Mouse (Mus musculus) urinary bladder, postnatal 25 days (tissue): Measurements from ENCODE around the gene Syvn1.

Experiments
- DNase-seq: peaks from one replicate; pipeline ENCODE4 v3.0.0; 2022; ENCODE audit warnings: low spot score

The Syvn1 gene

GRCm38 (mm10) chr19:6046294-6047153 lies at the start of gene Syvn1:
Gene Syvn1 (plus strand): TSS chr19:6046576.
- peak; percentile 86 for DNase-seq

- no peak for DNase-seq
Measured at GRCm38 (mm10) chr19:5998180-5998579, 48.2 kb upstream of the Syvn1 start.

GRCm38 (mm10) chr19:5999969-6000368 lies 46.4 kb upstream of the Syvn1 start:
- no peak for DNase-seq

GRCm38 (mm10) chr19:6005541-6005940 lies 40.8 kb upstream of the Syvn1 start:
- DNase-seq, result no peak

GRCm38 (mm10) chr19:6007013-6007412 lies 39.4 kb upstream of the Syvn1 start:
- DNase-seq, result no peak

- DNase-seq, result no peak
Measured at GRCm38 (mm10) chr19:6009137-6009536, 37.2 kb upstream of the Syvn1 start.

GRCm38 (mm10) chr19:6013691-6014090 lies 32.7 kb upstream of the Syvn1 start:
- DNase-seq, result peak; percentile 64

- peak; percentile 45 for DNase-seq
Measured at GRCm38 (mm10) chr19:6014991-6015510, 31.3 kb upstream of the Syvn1 start.

GRCm38 (mm10) chr19:6015511-6016315 lies 30.7 kb upstream of the Syvn1 start, which contains the start of gene Capn1:
Gene Capn1 (minus strand): TSS chr19:6015897.
- peak; percentile 61 for DNase-seq

- no peak for DNase-seq
Measured at GRCm38 (mm10) chr19:6016532-6016931, 29.8 kb upstream of the Syvn1 start.

GRCm38 (mm10) chr19:6018142-6019089 lies 28.0 kb upstream of the Syvn1 start:
- DNase-seq, result peak; percentile 84

GRCm38 (mm10) chr19:6020276-6020675 lies 26.1 kb upstream of the Syvn1 start:
- DNase-seq, result no peak

GRCm38 (mm10) chr19:6023059-6023458 lies 23.3 kb upstream of the Syvn1 start:
- no peak for DNase-seq

- DNase-seq, result no peak
Measured at GRCm38 (mm10) chr19:6023930-6024329, 22.4 kb upstream of the Syvn1 start.

GRCm38 (mm10) chr19:6028991-6029390 lies 17.4 kb upstream of the Syvn1 start:
- no peak for DNase-seq

- no peak for DNase-seq
Measured at GRCm38 (mm10) chr19:6029426-6029825, 16.9 kb upstream of the Syvn1 start.

GRCm38 (mm10) chr19:6030520-6031280 lies 15.7 kb upstream of the Syvn1 start:
- DNase-seq, result no peak

GRCm38 (mm10) chr19:6035966-6036585 lies 10.3 kb upstream of the Syvn1 start:
- no peak for DNase-seq

GRCm38 (mm10) chr19:6037695-6038094 lies 8.7 kb upstream of the Syvn1 start:
- no peak for DNase-seq

GRCm38 (mm10) chr19:6038326-6038725 lies 8.1 kb upstream of the Syvn1 start:
- DNase-seq, result no peak
